Mouse (Mus musculus): Measurements from ENCODE around the gene C2cd5. TPM values are rescaled to one million over a fixed set of nuclear protein-coding genes. Genes with fewer than 3 reads are reported as not detected.

C2cd5 gene
- polyA plus RNA-seq, 1 experiment from 2014 or later: 7.0 TPM

Other genes with a start within 250 kb of the C2cd5 start
- 0.02 to 0.13 TPM (median 0.11 TPM) in 3 replicates for gene St8sia1, start 135.7 kb downstream of the C2cd5 start, polyA plus RNA-seq (2018)
- gene Etnk1, start 67.1 kb upstream of the C2cd5 start, polyA plus RNA-seq (2018): 35.2 to 62.9 TPM (median 43.9 TPM) in 3 replicates

Data from macrophage (primary cell).